Mouse (Mus musculus) heart, adult 2 months (tissue): ENCODE measurements around the gene Tepsin. TPM values are rescaled to one million over a fixed set of nuclear protein-coding genes. Genes with fewer than 3 reads are reported as not detected.

ENCODE experiments used
- DNase-seq, 2 experiments: peaks; one replicate each; pipeline ENCODE4 v3.0.0; 2021
- H3K27ac ChIP-seq: fragments of 200-600 bp; 2 replicates; pipeline ENCODE4 v1.8.1; 2022
- H3K27me3 ChIP-seq: fragments of 200-500 bp; 2 replicates; pipeline ENCODE4 v1.6.1; 2012; ENCODE audit warnings: mild to moderate bottlenecking, low read length, inconsistent platforms, mixed read lengths; ENCODE audit not compliant: control insufficient read depth, insufficient read depth
- H3K36me3 ChIP-seq: fragments of 200-500 bp; 2 replicates; pipeline ENCODE4 v1.6.1; 2012; ENCODE audit warnings: low read length, inconsistent platforms; ENCODE audit not compliant: control insufficient read depth, insufficient read depth
- H3K4me1 ChIP-seq: fragments of 200-500 bp; 2 replicates; pipeline ENCODE4 v1.6.1; 2011; ENCODE audit warnings: low read length; ENCODE audit not compliant: control insufficient read depth, insufficient read depth
- H3K4me3 ChIP-seq: fragments of 200-600 bp; 2 replicates; pipeline ENCODE4 v1.8.1; 2022
- H3K79me2 ChIP-seq: fragments of 200-500 bp; replicated peaks from 2 replicates; pipeline ENCODE4 v1.6.1; 2012; ENCODE audit warnings: mild to moderate bottlenecking, inconsistent platforms, low read length, moderate library complexity, mixed read lengths; ENCODE audit not compliant: control insufficient read depth, insufficient read depth
- H3K9ac ChIP-seq: fragments of 200-500 bp; 2 replicates; pipeline ENCODE4 v1.6.1; 2012; ENCODE audit warnings: low read depth, mild to moderate bottlenecking, control low read depth, inconsistent platforms, low read length, mixed read lengths
- CTCF ChIP-seq: fragments of 200-600 bp; IDR thresholded peaks from 2 replicates; pipeline ENCODE4 v1.8.1; 2022; ENCODE audit warnings: antibody characterized with exemption, mild to moderate bottlenecking, moderate library complexity
- EP300 ChIP-seq: fragments of 200-500 bp; IDR thresholded peaks from 2 replicates; pipeline ENCODE4 v1.6.1; 2011; ENCODE audit warnings: low read depth, low read length, control low read depth; ENCODE audit not compliant: insufficient read depth
- POLR2A ChIP-seq: fragments of 200-500 bp; IDR thresholded peaks from 2 replicates; pipeline ENCODE4 v1.6.1; 2011; ENCODE audit warnings: mild to moderate bottlenecking, low read depth, low read length, control low read depth; ENCODE audit not compliant: insufficient read depth
- WGBS: fragments of 180-500 bp; shearing (Covaris S2); methylation state at CpG from one replicate; pipeline ENCODE4 v1.1.7; 2018; 5-methylcytosine and 5-hydroxymethylcytosine counted together
- intact Hi-C: fragments of 180-260 bp; cut with DNase I; formaldehyde crosslinking; loops from one replicate; pipeline ENCODE4 v1.15.1; 2025
- polyA plus RNA-seq: library from polyadenylated mRNA; depleted of rRNA; stranded (reverse); fragments of >200 nt; gene quantifications from 2 replicates; pipeline ENCODE4 v1.2.3, GENCODE M21; 2012
- total RNA-seq, 2 experiments: library from RNA; stranded (reverse); gene quantifications; 2 replicates each; pipeline ENCODE4 v1.2.3; 2021

Tepsin gene
- total and polyA plus RNA-seq, 3 experiments = 6.1 to 19.1 (median 6.3) TPM

DNA sequence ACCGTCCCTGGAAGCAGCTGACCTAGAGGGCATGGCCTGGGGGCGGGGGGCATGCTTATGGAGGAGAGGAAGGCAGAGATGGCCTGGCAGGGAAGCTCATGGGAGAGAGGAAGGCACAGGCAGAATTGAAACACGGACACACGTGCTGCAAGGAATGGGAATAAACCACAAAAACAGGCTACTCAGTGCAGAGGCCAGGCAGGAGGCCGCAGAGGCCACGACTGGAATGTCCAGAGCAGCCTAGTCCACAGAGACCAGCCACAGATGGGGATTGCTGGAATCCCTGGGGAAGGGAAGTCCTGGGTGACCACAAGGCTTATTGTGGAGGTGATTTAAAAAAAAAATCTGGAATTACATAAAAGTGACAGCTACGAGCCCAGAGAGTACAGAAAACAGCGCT lies 49.5 kb downstream of the Tepsin start:
- Histone ChIP-seq H3K36me3 (no peaks in the 10 kb centered on the region), H3K79me2 (no peaks in the 10 kb centered on the region), H3K27me3 (peaks cover 9% of the 10 kb centered on the region), H3K9ac (no peak overlapping the region), H3K4me1 (peaks cover 4% of the 10 kb centered on the region), H3K27ac (no peak overlapping the region), H3K4me3 (no peak overlapping the region)
- peak in 1 of 2 experiments; percentile 36 for DNase-seq
- 78% methylated on average over 8 of the region's 8 CpGs for WGBS
- TF ChIP-seq CTCF = no peak
- TF ChIP-seq EP300 = no peak
- no peak for TF ChIP-seq POLR2A
- intact Hi-C loops = no loop called here

DNA sequence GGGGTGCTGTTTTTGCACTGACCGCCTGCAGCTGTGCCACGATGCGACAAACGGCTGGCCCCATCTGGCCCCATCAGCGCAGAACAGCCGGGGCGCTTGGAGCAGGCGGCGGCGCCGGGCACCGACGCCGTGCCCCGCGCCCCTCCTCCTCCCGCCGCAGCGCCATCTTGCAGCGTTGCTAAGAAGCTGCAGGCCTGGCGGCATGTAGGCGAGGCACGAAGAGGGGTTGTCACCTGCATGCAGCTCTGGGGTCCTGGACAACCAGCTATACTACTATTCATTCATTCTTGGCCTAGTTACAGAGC lies 50.3 kb downstream of the Tepsin start:
- intact Hi-C loops = no loop called here
- 25% methylated on average over 23 of the region's 23 CpGs for WGBS
- no peak overlapping the region for H3K4me3 ChIP-seq

DNA sequence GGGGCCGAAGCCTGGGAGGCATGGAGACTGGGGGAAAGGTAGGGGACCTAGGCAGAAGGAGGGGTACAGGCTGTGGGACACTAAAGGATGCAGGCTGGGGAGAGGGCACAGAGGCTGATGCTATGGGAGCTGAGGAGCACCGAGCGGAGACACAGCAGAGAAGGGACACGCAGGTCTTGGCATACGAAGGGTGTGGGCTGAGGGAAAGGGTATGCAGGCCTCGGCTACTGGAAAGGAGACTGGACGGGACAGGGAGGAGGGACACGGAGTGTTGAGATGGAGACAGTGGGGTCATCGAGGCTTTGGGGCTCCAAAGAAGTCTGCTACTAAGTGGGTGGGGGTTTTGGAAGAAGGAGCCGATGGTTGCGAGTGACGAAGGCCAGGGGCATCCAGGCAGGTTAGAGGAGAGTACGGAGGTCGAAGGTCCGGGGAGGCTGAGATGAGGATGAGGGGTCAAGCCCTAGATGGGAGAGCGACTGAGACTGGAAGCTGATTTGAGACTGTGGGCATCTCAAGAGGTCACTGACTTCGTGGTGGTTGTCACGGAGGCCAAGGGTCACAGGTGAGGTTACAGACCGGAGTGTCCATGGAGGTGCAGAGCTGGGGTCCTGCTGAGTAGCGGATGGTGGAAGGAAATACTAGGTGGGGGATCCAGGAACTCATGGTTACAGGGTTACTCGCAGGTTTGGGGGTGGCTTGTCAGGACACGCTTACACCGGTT lies 50.8 kb downstream of the Tepsin start:
- H3K27ac ChIP-seq = no peak overlapping the region
- intact Hi-C loops = no loop called here
- H3K27me3 ChIP-seq = peaks cover 9% of the 10 kb centered on the region
- no peak for TF ChIP-seq CTCF
- no peak for TF ChIP-seq POLR2A
- no peak for TF ChIP-seq EP300
- no peak overlapping the region for H3K4me3 ChIP-seq
- H3K9ac ChIP-seq = peak overlapping the region; percentile 41; the same call in 1 of the 2 replicates
- no peak for DNase-seq
- no peaks in the 10 kb centered on the region for H3K79me2 ChIP-seq
- 36% methylated on average over 23 of the region's 23 CpGs for WGBS
- peaks cover 6% of the 10 kb centered on the region for H3K4me1 ChIP-seq
- H3K36me3 ChIP-seq = no peaks in the 10 kb centered on the region

More for the DNA sequence above, 50.3 kb downstream of the Tepsin start:
- H3K9ac ChIP-seq = no peak overlapping the region
- TF ChIP-seq POLR2A (no peak), EP300 (no peak), CTCF (no peak)
- H3K27ac ChIP-seq = no peak overlapping the region
- H3K4me1 ChIP-seq = peaks cover 4% of the 10 kb centered on the region
- H3K79me2 ChIP-seq = no peaks in the 10 kb centered on the region
- DNase-seq = no peak
- no peaks in the 10 kb centered on the region for H3K36me3 ChIP-seq
- peaks cover 9% of the 10 kb centered on the region for H3K27me3 ChIP-seq

DNA sequence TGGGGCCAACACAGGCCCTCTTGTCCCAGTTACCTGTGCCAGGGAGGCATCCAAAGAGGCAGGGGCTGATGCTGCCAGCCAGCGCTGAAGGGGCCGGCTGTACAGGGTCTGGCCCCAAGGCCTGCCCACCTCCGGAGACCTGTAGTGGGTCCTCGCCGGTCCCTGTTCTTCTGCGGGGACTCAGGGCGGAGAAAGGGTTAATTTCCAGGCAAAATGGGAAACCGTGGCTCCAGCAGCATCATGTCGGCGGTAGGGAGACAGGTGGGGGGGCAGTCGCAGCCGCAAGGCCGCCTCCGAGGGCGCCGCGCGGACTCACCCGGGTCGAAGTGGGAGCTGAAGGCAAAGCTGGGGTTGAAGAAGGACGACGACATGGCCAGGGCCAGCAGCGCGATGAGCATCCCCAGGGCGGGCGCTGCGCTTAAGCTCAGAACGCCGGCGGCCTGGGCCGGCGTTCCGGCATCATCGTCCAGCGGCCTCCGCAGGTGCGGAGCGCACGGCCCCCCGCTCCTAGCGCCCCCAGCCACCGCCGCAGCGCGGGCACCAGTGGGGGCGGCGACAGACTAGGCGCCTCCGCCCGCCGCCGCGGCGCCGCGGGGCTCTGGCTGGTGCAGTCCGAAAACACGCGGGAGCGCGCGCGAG lies 51.9 kb downstream of the Tepsin start, which contains the start of gene Aatk:
Gene Aatk, minus strand, starts transcription at position 615 of the 639 bp plus-strand sequence.
- H3K79me2 ChIP-seq = no peaks in the 10 kb centered on the region
- H3K4me1 ChIP-seq = peaks cover 12% of the 10 kb centered on the region
- H3K9ac ChIP-seq = peak within 1 kb of the TSS; percentile 73
- no peaks in the 10 kb centered on the region for H3K36me3 ChIP-seq
- H3K4me3 ChIP-seq = peak within 1 kb of the TSS; percentile 61
- H3K27ac ChIP-seq = peak within 1 kb of the TSS; percentile 60
- TF ChIP-seq CTCF (no peak), POLR2A (no peak), EP300 (no peak)
- WGBS = 4% methylated on average over 63 of the region's 63 CpGs
- peaks cover 9% of the 10 kb centered on the region for H3K27me3 ChIP-seq
- DNase-seq = peak in 1 of 2 experiments; percentile 51
- intact Hi-C loops = no loop called here

DNA sequence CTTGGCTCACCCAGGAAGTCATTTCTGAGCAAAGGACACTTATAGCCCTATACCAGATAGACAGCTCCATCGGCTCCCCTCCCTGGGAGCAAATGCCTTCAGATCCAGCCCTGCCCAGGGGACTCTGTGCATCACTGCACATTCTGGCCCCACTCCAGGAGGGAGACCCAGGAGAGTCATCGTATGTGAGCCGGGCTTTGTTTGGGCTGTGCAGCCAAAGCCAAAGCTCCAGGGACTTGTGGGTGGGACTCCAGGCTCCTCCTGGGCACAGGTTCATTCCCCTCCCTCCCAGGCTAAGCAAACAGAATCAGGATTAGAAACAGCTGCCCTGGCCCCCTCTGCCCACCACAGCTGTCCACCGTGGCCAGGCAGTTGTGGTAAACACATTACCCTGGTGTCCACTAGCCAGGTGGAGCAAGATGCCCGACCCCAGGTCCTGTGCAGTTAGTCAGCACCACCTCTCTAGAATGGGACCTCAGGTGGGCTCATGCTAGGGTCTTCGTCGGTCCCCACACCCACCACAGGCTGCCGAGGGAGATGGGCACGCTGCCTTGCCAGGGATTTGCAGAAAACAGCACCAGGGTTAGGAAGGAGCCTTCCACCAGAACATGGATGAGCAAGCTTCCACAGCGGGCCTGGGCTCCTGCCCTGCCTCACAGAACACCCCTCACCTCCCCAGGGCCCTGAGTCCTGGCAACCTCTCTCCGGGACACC lies 52.5 kb downstream of the Tepsin start:
- H3K79me2 ChIP-seq = no peaks in the 10 kb centered on the region
- DNase-seq = peak; percentile 34 to 49
- TF ChIP-seq POLR2A (no peak), EP300 (no peak), CTCF (no peak)
- peak overlapping the region; percentile 61 for H3K4me3 ChIP-seq
- peaks cover 17% of the 10 kb centered on the region for H3K4me1 ChIP-seq
- no peaks in the 10 kb centered on the region for H3K36me3 ChIP-seq
- intact Hi-C loops = no loop called here
- peak overlapping the region; percentile 60 for H3K27ac ChIP-seq
- peaks cover 9% of the 10 kb centered on the region for H3K27me3 ChIP-seq
- WGBS = 63% methylated on average over 11 of the region's 11 CpGs
- peak overlapping the region; percentile 73 for H3K9ac ChIP-seq
